Mouse (Mus musculus): Measurements from ENCODE around the gene Slc8a1. TPM values are rescaled to one million over a fixed set of nuclear protein-coding genes. Genes with fewer than 3 reads are reported as not detected.
A peak's percentile ranks its signal among the peaks of the same experiment; 100 is the strongest.

Gene Slc8a1
- polyA plus RNA-seq, 1 experiment from 2014 or later: 0.89 TPM

DNA sequence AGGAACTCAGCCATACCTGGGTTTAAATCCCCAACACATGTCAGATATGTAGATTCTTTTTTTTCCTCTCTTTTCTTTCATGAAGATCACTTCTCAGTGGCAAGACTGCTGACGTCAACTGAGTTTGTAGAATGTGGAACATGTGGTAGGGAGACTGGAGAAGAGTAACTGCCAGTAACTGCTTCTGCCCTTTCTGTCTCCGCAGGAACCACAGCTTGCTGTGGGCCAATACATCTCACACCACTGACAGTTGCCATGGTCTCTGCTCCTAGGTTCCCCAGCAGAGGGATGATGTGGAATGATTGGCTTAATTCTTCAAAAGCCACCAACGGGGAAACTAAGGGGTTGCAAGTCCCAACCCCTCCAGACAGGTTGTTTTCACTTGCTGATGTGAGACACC is 33.4 kb downstream of the Slc8a1 start:
- no peaks in the 10 kb centered on the region for H3K9me3 ChIP-seq (replicated peaks)
- H3K9ac ChIP-seq: no peak overlapping the region
- no peak for ATAC-seq
- H3K36me3 ChIP-seq: no peaks in the 10 kb centered on the region
- H3K4me3 ChIP-seq: no peak overlapping the region
- H3K4me2 ChIP-seq: no peak overlapping the region
- no peak overlapping the region for H3K27ac ChIP-seq
- no peaks in the 10 kb centered on the region for H3K27me3 ChIP-seq (replicated peaks)
- H3K4me1 ChIP-seq: no peaks in the 10 kb centered on the region; the same call in 1 of the 2 replicates
- WGBS (ENCODE audit: insufficient replicate concordance): 25% methylated on average over 3 of the region's 3 CpGs

DNA sequence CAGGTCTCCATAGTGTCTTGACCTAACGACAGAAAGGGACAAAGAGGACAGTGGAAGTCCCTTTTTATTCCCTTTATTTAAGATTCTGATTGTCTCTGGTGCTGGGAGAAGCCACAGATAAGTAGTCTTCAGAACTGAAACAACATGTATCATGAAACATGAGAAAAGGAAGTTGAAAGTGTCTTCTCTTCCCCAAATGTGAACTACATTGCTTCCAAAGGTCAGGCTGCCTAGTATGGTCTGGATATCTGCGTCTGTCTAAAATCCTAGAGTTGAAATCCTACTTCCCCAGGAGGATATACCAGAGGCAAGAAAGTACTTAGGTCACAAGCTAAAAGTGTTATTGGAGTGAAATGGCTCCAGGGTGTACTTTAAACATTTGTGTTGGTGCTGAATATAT is 34.9 kb downstream of the Slc8a1 start:
- no peaks in the 10 kb centered on the region; the same call in 1 of the 2 replicates for H3K4me1 ChIP-seq
- H3K36me3 ChIP-seq: no peaks in the 10 kb centered on the region
- no peak overlapping the region for H3K9ac ChIP-seq
- WGBS (ENCODE audit: insufficient replicate concordance): 58% methylated on average over 2 of the region's 2 CpGs
- H3K27ac ChIP-seq: no peak overlapping the region
- no peak for ATAC-seq
- no peak overlapping the region for H3K4me2 ChIP-seq
- H3K4me3 ChIP-seq: no peak overlapping the region
- no peaks in the 10 kb centered on the region for H3K9me3 ChIP-seq (replicated peaks)
- H3K27me3 ChIP-seq (replicated peaks): no peaks in the 10 kb centered on the region

DNA sequence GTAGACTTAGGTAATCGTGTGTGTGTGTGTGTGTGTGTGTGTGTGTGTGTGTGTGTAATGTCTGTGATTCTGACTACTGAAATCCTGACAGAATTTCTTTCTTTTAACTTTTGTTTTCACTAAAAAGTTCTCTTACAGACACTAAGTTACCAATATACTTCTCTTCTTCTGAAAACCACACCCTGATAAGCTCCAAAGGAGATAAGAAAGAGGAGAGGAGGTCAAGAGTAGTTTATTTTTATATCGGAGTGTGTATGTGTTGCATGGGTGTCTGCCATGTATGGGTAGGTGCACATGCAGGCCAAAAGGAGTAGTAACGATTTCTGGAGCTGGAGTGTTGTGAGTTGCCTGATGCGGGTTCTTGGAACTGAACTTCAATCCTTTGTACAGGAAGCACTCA is 36.5 kb downstream of the Slc8a1 start:
- WGBS (ENCODE audit: insufficient replicate concordance): 50% methylated on average over 4 of the region's 4 CpGs
- Histone ChIP-seq H3K27me3 (replicated peaks) (no peaks in the 10 kb centered on the region), H3K36me3 (no peaks in the 10 kb centered on the region), H3K9ac (no peak overlapping the region), H3K4me2 (no peak overlapping the region), H3K9me3 (replicated peaks) (no peaks in the 10 kb centered on the region), H3K4me1 (no peaks in the 10 kb centered on the region; the same call in 1 of the 2 replicates), H3K27ac (no peak overlapping the region), H3K4me3 (no peak overlapping the region)
- no peak for ATAC-seq

DNA sequence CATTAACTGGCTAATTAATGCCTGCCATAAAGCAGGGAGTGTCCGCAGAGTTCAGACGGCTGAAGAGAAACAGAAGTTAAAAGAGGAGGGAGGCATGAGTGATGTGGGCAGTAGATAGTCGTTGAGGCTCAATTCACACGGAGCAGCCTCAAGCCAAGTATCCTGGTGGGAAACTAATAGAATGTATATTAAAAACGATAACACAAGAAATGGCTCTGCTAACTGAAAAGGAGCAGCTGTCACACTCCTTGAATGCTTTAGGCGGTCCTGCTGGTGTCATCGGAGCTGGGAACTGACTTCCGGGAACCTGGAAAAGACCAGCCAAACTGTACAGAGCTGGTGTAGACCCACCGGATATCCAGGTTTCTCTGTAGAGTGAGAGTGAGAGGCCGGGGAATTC is 39.4 kb downstream of the Slc8a1 start:
- no peak overlapping the region for H3K27ac ChIP-seq
- no peak overlapping the region for H3K4me2 ChIP-seq
- no peak overlapping the region for H3K4me3 ChIP-seq
- no peaks in the 10 kb centered on the region for H3K27me3 ChIP-seq (replicated peaks)
- 50% methylated on average over 10 of the region's 10 CpGs for WGBS (ENCODE audit: insufficient replicate concordance)
- H3K9ac ChIP-seq: no peak overlapping the region
- no peaks in the 10 kb centered on the region; the same call in 1 of the 2 replicates for H3K4me1 ChIP-seq
- H3K9me3 ChIP-seq (replicated peaks): no peaks in the 10 kb centered on the region
- ATAC-seq: no peak
- H3K36me3 ChIP-seq: no peaks in the 10 kb centered on the region

DNA sequence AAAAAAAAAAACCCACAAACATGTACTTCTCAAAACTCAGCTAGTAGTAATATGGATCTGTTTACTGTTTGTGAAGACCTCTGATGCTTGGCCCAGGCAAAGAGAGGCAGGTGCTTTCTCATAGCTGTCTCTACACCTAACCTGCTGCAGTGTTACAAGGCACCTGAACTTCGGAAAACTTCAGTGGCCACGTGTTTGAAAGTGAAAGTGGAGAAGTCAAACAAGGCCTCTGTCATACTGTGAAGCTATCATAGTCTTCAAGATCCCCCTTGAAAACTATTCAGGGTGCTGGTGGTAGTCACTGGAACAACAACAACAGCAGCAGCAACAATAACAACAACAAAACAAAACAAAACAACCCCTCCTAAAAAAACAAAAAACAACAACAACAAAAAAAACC is 40.5 kb downstream of the Slc8a1 start:
- Histone ChIP-seq H3K36me3 (no peaks in the 10 kb centered on the region), H3K9me3 (replicated peaks) (no peaks in the 10 kb centered on the region), H3K27ac (no peak overlapping the region), H3K4me1 (no peaks in the 10 kb centered on the region; the same call in 1 of the 2 replicates), H3K4me2 (no peak overlapping the region), H3K4me3 (no peak overlapping the region), H3K27me3 (replicated peaks) (no peaks in the 10 kb centered on the region), H3K9ac (no peak overlapping the region)
- 45% methylated on average over 2 of the region's 2 CpGs for WGBS (ENCODE audit: insufficient replicate concordance)
- no peak for ATAC-seq

DNA sequence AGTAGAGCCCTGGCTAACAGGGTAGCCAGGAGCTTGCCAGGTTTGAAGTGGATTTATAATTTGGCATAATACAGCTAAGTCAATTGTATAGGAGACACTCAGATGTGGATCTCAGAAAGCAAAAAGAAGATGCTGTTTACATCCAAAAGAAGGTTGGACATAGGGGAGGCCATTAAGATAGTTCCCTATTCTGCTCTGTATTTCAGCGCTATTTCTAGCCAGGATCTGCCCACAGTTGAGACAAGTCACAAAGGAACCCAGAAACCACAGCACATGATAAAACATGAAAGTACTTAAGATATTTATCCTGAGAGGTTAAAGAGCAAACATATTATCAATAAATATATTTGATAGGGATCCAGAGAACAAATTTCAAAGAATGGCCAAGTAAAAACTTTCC is 43.2 kb downstream of the Slc8a1 start:
- H3K9me3 ChIP-seq (replicated peaks): no peaks in the 10 kb centered on the region
- H3K4me3 ChIP-seq: no peak overlapping the region
- no peak for ATAC-seq
- H3K36me3 ChIP-seq: no peaks in the 10 kb centered on the region
- H3K4me1 ChIP-seq: no peaks in the 10 kb centered on the region
- H3K27me3 ChIP-seq (replicated peaks): no peaks in the 10 kb centered on the region
- no peak overlapping the region for H3K27ac ChIP-seq
- WGBS (ENCODE audit: insufficient replicate concordance): 43% methylated on average over 1 of the region's 1 CpGs
- H3K4me2 ChIP-seq: no peak overlapping the region
- H3K9ac ChIP-seq: no peak overlapping the region

DNA sequence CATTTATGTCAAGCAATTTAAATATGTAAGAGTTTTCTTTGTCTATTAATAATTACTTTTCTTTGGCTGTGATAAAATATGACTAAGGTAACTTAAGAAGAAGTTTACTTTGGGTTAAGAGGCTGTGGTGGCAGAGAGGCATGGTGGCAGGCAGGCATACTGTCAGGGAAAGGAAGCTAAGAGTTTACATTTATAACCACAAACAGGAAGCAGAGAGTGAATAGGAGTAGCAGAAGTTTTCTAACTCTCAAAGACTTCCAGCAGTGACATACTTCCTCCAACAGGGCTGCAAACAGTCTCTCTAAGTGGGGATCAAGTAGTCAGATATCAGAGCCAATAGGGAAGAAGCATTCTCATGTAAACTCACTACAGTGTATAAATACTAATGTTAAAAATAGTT is 58.6 kb downstream of the Slc8a1 start:
- no peak for ATAC-seq
- no peak overlapping the region for H3K4me2 ChIP-seq
- no peaks in the 10 kb centered on the region for H3K4me1 ChIP-seq
- no peaks in the 10 kb centered on the region for H3K9me3 ChIP-seq (replicated peaks)
- H3K27me3 ChIP-seq (replicated peaks): no peaks in the 10 kb centered on the region
- no peaks in the 10 kb centered on the region for H3K36me3 ChIP-seq
- no peak overlapping the region for H3K4me3 ChIP-seq
- H3K27ac ChIP-seq: no peak overlapping the region
- H3K9ac ChIP-seq: no peak overlapping the region

DNA sequence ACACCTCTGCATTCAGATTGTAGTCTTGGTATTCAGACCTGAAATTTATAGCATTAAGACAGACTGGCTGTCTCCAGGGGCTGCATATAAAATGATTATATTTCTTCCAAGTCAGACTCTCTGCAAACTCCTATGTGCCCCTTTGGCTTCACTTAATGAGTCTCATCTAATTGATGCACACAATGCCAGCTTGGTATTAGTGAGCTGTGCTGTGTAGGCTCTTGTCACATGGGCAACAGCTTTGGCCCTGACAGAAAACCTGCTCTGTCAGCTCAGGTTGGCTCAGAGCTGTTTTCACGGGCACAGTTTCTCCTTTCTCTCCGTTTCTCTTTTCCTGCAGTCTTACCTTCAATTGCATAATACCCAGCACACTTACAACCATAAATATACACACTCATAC is 60.7 kb downstream of the Slc8a1 start:
- no peaks in the 10 kb centered on the region for H3K9me3 ChIP-seq (replicated peaks)
- H3K36me3 ChIP-seq: no peaks in the 10 kb centered on the region
- no peak overlapping the region for H3K4me2 ChIP-seq
- H3K27me3 ChIP-seq (replicated peaks): peaks cover 6% of the 10 kb centered on the region; the same call in 1 of the 2 replicates
- H3K4me1 ChIP-seq: no peaks in the 10 kb centered on the region
- no peak for ATAC-seq
- H3K27ac ChIP-seq: no peak overlapping the region
- 53% methylated on average over 2 of the region's 2 CpGs for WGBS (ENCODE audit: insufficient replicate concordance)
- no peak overlapping the region for H3K4me3 ChIP-seq
- no peak overlapping the region for H3K9ac ChIP-seq

DNA sequence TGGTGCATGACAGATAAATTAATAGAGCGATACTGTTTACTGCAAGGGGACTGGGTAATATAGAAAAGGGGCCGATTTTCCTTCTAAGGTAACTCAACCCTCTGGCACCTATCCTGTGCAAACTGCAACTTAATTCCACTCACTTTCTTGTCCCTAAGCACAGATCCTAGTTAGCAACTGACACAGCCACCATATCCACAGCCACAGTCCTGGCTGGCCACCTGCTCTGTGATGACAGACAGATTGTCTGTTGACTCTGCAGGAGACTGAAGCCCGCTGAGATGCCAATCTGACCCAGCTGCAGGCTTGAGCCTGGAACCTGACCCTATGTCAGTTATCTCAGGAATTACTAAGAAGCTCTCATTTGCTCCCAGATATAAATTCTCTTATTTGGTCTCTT is 62.0 kb downstream of the Slc8a1 start:
- no peak overlapping the region for H3K9ac ChIP-seq
- H3K9me3 ChIP-seq (replicated peaks): no peaks in the 10 kb centered on the region
- H3K4me2 ChIP-seq: no peak overlapping the region
- peaks cover 18% of the 10 kb centered on the region for H3K27me3 ChIP-seq (replicated peaks)
- no peaks in the 10 kb centered on the region for H3K36me3 ChIP-seq
- WGBS (ENCODE audit: insufficient replicate concordance): 54% methylated on average over 3 of the region's 3 CpGs
- H3K4me1 ChIP-seq: no peaks in the 10 kb centered on the region
- no peak for ATAC-seq
- H3K27ac ChIP-seq: no peak overlapping the region
- H3K4me3 ChIP-seq: no peak overlapping the region

DNA sequence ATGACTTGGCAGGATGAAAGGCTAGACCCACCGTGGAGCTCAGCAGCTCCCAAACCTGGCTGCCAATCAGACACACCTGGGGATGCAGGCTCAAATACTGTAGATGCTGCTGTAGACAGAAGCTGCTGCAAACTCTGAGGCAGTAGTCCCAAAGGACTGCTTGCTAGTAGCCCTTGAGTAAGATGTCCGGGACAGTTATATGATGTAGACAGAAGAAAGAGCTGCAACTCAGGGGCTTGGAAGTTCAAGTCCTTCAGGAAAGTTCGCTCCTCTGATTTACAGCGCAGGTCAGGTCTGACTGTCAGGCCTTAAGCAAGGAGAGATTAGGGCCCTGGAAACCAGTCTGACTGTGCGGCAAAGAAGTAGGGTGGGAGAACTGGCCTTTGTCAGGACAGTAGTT is 66.9 kb downstream of the Slc8a1 start:
- ATAC-seq: no peak
- H3K27me3 ChIP-seq (replicated peaks): peaks cover 54% of the 10 kb centered on the region
- H3K9me3 ChIP-seq (replicated peaks): no peaks in the 10 kb centered on the region
- no peak overlapping the region for H3K27ac ChIP-seq
- H3K4me2 ChIP-seq: no peak overlapping the region
- no peak overlapping the region for H3K9ac ChIP-seq
- WGBS (ENCODE audit: insufficient replicate concordance): 26% methylated on average over 5 of the region's 5 CpGs
- H3K4me3 ChIP-seq: no peak overlapping the region
- 0 out of 2 replicates have a peak, but pooled peaks cover 4% of the 10 kb centered on the region for H3K4me1 ChIP-seq
- no peaks in the 10 kb centered on the region for H3K36me3 ChIP-seq

DNA sequence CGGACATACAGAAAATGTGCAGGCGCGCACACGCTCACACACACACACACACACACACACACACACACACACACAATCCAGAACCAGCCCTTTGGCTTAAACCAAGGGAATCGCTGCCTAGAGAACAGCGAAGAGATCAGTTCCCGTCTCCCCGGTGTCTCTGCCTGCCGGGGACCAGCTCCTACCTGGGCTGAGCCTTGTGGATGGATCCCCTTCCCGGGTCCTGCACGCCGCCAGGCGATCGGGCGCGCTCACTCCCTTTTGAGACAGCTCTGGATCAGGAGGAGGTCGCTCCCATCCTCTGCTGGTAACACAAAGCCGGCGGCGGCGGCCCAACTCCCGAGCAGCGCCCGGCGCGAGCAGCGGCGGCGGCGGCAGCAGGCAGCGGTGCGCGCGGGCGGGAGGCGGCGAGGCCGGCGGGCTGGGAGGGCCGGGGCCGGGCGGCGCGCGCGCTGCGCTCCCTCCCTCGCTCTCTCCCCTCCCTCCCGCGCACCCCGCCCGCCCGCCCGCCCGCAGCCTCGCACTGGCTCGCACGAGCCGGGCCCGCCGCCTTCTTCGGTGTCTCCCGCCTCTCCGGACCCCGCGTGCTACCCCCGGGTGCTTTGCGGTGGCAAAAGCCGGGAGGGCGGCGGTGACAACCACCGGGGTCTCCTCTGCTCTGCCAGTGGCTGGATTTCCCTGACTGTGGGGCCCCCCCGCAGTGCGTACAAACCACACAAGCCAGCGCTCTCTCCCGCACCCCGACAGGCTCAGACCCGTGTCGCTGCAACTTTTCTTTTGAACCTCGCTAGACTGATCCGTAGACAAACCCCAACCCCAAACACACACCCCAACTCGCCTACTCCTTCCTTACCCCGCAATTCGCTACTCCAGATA is 68.1 kb downstream of the Slc8a1 start:
- WGBS (ENCODE audit: insufficient replicate concordance): under 1% methylated on average over 34 of the region's 84 CpGs
- Histone ChIP-seq H3K9ac (0 out of 2 replicates have a peak overlapping the region, but pooled peaks have one; percentile 31), H3K27ac (no peak overlapping the region), H3K36me3 (no peaks in the 10 kb centered on the region), H3K27me3 (replicated peaks) (peaks cover 54% of the 10 kb centered on the region), H3K4me3 (peak overlapping the region; percentile 54), H3K4me1 (0 out of 2 replicates have a peak, but pooled peaks cover 4% of the 10 kb centered on the region), H3K9me3 (replicated peaks) (no peaks in the 10 kb centered on the region), H3K4me2 (peak overlapping the region; percentile 71)
- ATAC-seq: peak; percentile 61

DNA sequence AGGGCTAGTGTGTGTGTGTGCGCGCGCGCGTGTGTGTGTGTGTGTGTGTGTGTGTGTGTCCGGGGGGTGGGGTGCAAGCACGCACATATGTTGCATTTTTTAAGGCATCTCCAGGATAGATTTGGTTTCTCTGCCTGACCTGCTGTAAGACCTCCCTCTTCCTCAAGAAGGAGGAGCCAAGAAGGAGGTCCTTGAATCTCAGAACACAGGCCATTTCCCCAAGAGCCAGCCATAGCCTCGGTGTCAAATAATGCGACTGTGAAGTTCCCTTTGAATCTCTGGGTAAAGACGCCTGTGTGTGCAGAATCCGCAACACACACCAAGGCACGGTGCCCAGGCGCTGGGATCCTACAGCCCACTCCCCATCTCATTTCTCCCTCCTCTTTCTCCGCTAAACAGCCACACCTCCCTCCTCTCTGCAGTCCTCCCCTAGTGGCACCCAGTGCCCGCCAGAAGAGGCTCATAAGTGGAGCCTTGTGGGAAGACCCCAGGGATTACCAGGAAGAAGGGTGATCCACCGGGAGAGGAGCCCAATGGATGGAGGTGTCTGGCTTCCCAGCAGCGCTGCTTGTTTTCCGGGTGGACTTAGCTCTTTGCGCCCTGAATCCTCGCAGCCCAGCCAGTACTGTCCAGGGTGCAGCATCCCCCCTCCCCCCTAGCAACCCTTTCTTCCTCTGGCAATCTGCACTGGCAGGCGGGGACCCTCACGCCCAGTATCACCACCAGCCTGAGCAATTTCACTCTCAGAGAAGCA is 68.9 kb downstream of the Slc8a1 start:
- Histone ChIP-seq H3K27me3 (replicated peaks) (peaks cover 54% of the 10 kb centered on the region), H3K9me3 (replicated peaks) (no peaks in the 10 kb centered on the region), H3K9ac (0 out of 2 replicates have a peak overlapping the region, but pooled peaks have one; percentile 31), H3K4me1 (0 out of 2 replicates have a peak, but pooled peaks cover 4% of the 10 kb centered on the region), H3K4me2 (peak overlapping the region; percentile 71), H3K27ac (no peak overlapping the region), H3K36me3 (no peaks in the 10 kb centered on the region), H3K4me3 (peak overlapping the region; percentile 54)
- WGBS (ENCODE audit: insufficient replicate concordance): under 1% methylated on average over 22 of the region's 22 CpGs
- ATAC-seq: peak; percentile 58

Measured in liver, embryonic 12.5 days (tissue).